Mouse (Mus musculus) spleen, adult 10 weeks (tissue): Measurements from ENCODE around the gene Atp10a. TPM values are rescaled to one million over a fixed set of nuclear protein-coding genes. Genes with fewer than 3 reads are reported as not detected.

Source experiments
- polyA plus RNA-seq: library from polyadenylated mRNA; stranded (reverse); fragments of 350-450 nt; fragmentation: Illumina TruSeq; extraction: RNeasy Lipid Tissue Mini Kit (QIAGEN cat#74804); gene quantifications from one replicate; pipeline ENCODE4 v1.2.3, GENCODE M21; 2015; ENCODE audit warnings: low replicate concordance; ENCODE audit not compliant: insufficient read depth

Atp10a gene
- 4.5 TPM for polyA plus RNA-seq

GRCm38 (mm10) chr7:58655866-58656265 lies at the start of gene Atp10a:
Gene Atp10a (plus strand): TSS chr7:58656166.

